In the genomic region with DNA sequence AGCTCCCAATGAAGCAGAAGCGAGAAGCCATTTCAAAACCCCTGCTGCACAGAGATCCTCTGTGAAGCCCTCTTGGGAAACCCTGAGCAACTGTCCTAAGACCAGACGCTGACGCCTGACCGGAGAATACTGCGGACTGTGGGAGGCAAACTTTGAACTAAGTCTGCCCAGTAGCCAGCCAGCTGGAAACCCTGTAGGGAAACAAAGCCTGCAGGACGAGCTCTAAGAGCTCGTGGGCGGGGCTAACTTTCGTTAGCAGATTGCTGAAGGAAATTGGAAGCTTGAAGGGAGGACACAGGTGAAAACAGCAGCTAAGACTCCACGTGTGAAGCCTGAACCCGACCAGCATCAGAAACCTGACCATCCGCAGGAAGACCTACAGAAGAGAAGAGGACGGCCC, we compare ENCODE assay signal across 12 mouse cellular contexts. TPM values are rescaled to one million over a fixed set of nuclear protein-coding genes. Genes with fewer than 3 reads are reported as not detected.
DNase-seq lines count a peak whose midpoint lies in the region; ATAC-seq and TF ChIP-seq lines count a peak whose summit lies in the region.
"Had no signal": no experiment of that assay in that cellular context is flagged by ENCODE, and none has a peak within 500 bp of the region (broad histone marks: within the 10 kb centered on the region; RNA-seq: fewer than 3 reads in every experiment).

No protein-coding gene starts in this region.

- H3K4me2 ChIP-seq in heart, embryonic 11.5 days: peak overlapping the region; percentile 42
- H3K4me2 ChIP-seq in embryonic facial prominence, embryonic 12.5 days (replicated peaks): peak overlapping the region; percentile 9; the same call in 1 of the 2 replicates
- peak overlapping the region; percentile 24; the same call in 1 of the 2 replicates for H3K4me2 ChIP-seq in midbrain, embryonic 14.5 days (ENCODE audit: low read length)

- H3K36me3 ChIP-seq in heart, embryonic 11.5 days (ENCODE audit: control insufficient read depth, insufficient read depth, low read length): no peaks in the 10 kb centered on the region
- H3K36me3 ChIP-seq in embryonic facial prominence, embryonic 12.5 days: no peaks in the 10 kb centered on the region
- no peaks in the 10 kb centered on the region for H3K36me3 ChIP-seq in midbrain, embryonic 14.5 days (ENCODE audit: control insufficient read depth, insufficient read depth, low read length)

- H3K4me3 ChIP-seq in heart, embryonic 11.5 days (ENCODE audit: low read depth, low read length): 0 out of 2 replicates have a peak overlapping the region, but pooled peaks have one; percentile 5
- no peak overlapping the region for H3K4me3 ChIP-seq in embryonic facial prominence, embryonic 12.5 days
- no peak overlapping the region for H3K4me3 ChIP-seq in midbrain, embryonic 14.5 days (replicated peaks; ENCODE audit: low read depth, low read length)
- H3K4me3 ChIP-seq in layer of hippocampus, adult 2 months: no peak overlapping the region

- 4% methylated on average over 13 of the region's 13 CpGs for WGBS in heart, embryonic 11.5 days (ENCODE audit: insufficient replicate concordance)
- 3% methylated on average over 13 of the region's 13 CpGs for WGBS in embryonic facial prominence, embryonic 12.5 days
- WGBS in midbrain, embryonic 14.5 days: 2% methylated on average over 13 of the region's 13 CpGs

- no peaks in the 10 kb centered on the region for H3K9me3 ChIP-seq in heart, embryonic 11.5 days (replicated peaks; ENCODE audit: control insufficient read depth, low read length)
- no peaks in the 10 kb centered on the region for H3K9me3 ChIP-seq in embryonic facial prominence, embryonic 12.5 days
- H3K9me3 ChIP-seq in midbrain, embryonic 14.5 days (ENCODE audit: control insufficient read depth, low read length): no peaks in the 10 kb centered on the region

- no peak for TF ChIP-seq CTCF in layer of hippocampus, adult 2 months (conservative IDR thresholded peaks at IDR 0.05)

- DNase-seq in heart, adult 8-10 months (ENCODE audit: low spot score): no peak
- DNase-seq in kidney, adult 18-20 months: peak; percentile 28
- peak; percentile 47 for DNase-seq in midbrain, embryonic 14.5 days
- no peak for DNase-seq in frontal cortex, postnatal 36 days (ENCODE audit: low spot score in 2 of 2)
- DNase-seq in right cerebral cortex, postnatal 25 days: no peak
- no peak for DNase-seq in layer of hippocampus, adult 2 months (ENCODE audit: low spot score in 2 of 2)

- no peak overlapping the region for H3K9ac ChIP-seq in heart, embryonic 11.5 days (ENCODE audit: low read depth, low read length)
- no peak overlapping the region for H3K9ac ChIP-seq in embryonic facial prominence, embryonic 12.5 days
- no peak overlapping the region for H3K9ac ChIP-seq in midbrain, embryonic 14.5 days (replicated peaks; ENCODE audit: low read length)

- no peaks in the 10 kb centered on the region for H3K27me3 ChIP-seq in heart, embryonic 11.5 days (ENCODE audit: control insufficient read depth, insufficient read depth, low read length)
- H3K27me3 ChIP-seq in embryonic facial prominence, embryonic 12.5 days: peaks cover 5% of the 10 kb centered on the region; the same call in 1 of the 2 replicates
- no peaks in the 10 kb centered on the region for H3K27me3 ChIP-seq in midbrain, embryonic 14.5 days (ENCODE audit: control insufficient read depth, insufficient read depth, low read length)

- ATAC-seq in heart, embryonic 11.5 days (replicated peaks; ENCODE audit: insufficient number of reproducible peaks, low FRiP score, low TSS enrichment): no peak
- ATAC-seq in embryonic facial prominence, embryonic 12.5 days (ENCODE audit: insufficient number of reproducible peaks, insufficient read depth, low FRiP score, low TSS enrichment): no peak
- ATAC-seq in midbrain, embryonic 14.5 days (ENCODE audit: low FRiP score, low TSS enrichment): no peak
- ATAC-seq: lung, postnatal 0 days had no signal

- H3K4me1 ChIP-seq in heart, embryonic 11.5 days (ENCODE audit: control insufficient read depth, insufficient read depth, low read length): 0 out of 2 replicates have a peak, but pooled peaks cover 2% of the 10 kb centered on the region
- peaks cover 11% of the 10 kb centered on the region; the same call in 1 of the 2 replicates for H3K4me1 ChIP-seq in embryonic facial prominence, embryonic 12.5 days
- H3K4me1 ChIP-seq in midbrain, embryonic 14.5 days (ENCODE audit: control insufficient read depth, insufficient read depth, low read length): peaks cover 7% of the 10 kb centered on the region

- H3K27ac ChIP-seq in heart, embryonic 11.5 days (ENCODE audit: low read depth, low read length): no peak overlapping the region
- no peak overlapping the region for H3K27ac ChIP-seq in embryonic facial prominence, embryonic 12.5 days
- no peak overlapping the region for H3K27ac ChIP-seq in midbrain, embryonic 14.5 days (replicated peaks; ENCODE audit: low read depth, low read length)
- H3K27ac ChIP-seq in layer of hippocampus, adult 2 months: no peak overlapping the region

RNA-seq across cellular contexts. Expression of a gene that starts 40.3 kb away (rescaled TPM):
- polyA plus RNA-seq in heart, embryonic 11.5 days (2014; fragmentation: Nextera tagmentation; extraction: Ambion mirVana): 2.4 and 3.9 TPM in 2 replicates
- 10 to 100 TPM; 14.0 to 24.3 (median 18.1) TPM for total RNA-seq in heart, adult 8-10 months (2022)
- 9.9 and 13.2 TPM in 2 replicates for polyA plus RNA-seq in embryonic facial prominence, embryonic 12.5 days (2016; fragmentation: Nextera tagmentation; extraction: Ambion mirVana)
- 25.5 and 40.2 TPM in 2 replicates for polyA plus RNA-seq in midbrain, embryonic 14.5 days (2014; fragmentation: Nextera tagmentation; extraction: Ambion mirVana)
- 10 to 100 TPM; 96.7 to 97.7 TPM for total RNA-seq in layer of hippocampus, adult 2 months (2021)

RNA-seq across cellular contexts. Expression of a gene that starts 45.7 kb away (rescaled TPM):
- polyA plus RNA-seq in heart, embryonic 11.5 days (2014; fragmentation: Nextera tagmentation; extraction: Ambion mirVana): not detected in 2 replicates
- total RNA-seq in heart, adult 8-10 months (2022): not detected
- not detected in 2 replicates for polyA plus RNA-seq in embryonic facial prominence, embryonic 12.5 days (2016; fragmentation: Nextera tagmentation; extraction: Ambion mirVana)
- not detected in 2 replicates for polyA plus RNA-seq in midbrain, embryonic 14.5 days (2014; fragmentation: Nextera tagmentation; extraction: Ambion mirVana)
- total RNA-seq in layer of hippocampus, adult 2 months (2021): not detected
- total RNA-seq: layer of hippocampus, postnatal 25 days; neutrophil, adult 5-6 weeks had no signal
- polyA plus RNA-seq: heart, embryonic 14.5 days; lung, postnatal 0 days had no signal

Comparison
In these comparisons a context has a peak if more than half of its experiments do, and no peak if none do; other contexts are left out.
1. DNase-seq: peak in kidney, adult 18-20 months (single experiment) and midbrain, embryonic 14.5 days (single experiment); none in heart, adult 8-10 months (single experiment), frontal cortex, postnatal 36 days (0 of 2), right cerebral cortex, postnatal 25 days (single experiment) and layer of hippocampus, adult 2 months (0 of 2).
2. Peak in every context shown above with its lines, with median percentiles within 50 percentile points of each other: H3K4me2 ChIP-seq.